Mouse (Mus musculus): Measurements from ENCODE around the gene Rin3. TPM values are rescaled to one million over a fixed set of nuclear protein-coding genes. Genes with fewer than 3 reads are reported as not detected.
"Not testable (repeated sequence)": the region's sequence is repeated elsewhere in the genome, so short reads cannot be mapped to it uniquely, and the experiment has no call there.

Rin3 gene
- polyA plus RNA-seq, 1 experiment from 2014 or later = 4.2 TPM

GRCm38 (mm10) chr12:102261933-102262396, 20.9 kb upstream of the Rin3 start:
- H3K4me1 ChIP-seq = peaks cover 17% of the 10 kb centered on the region
- peak overlapping the region; percentile 42 for H3K27ac ChIP-seq
- WGBS = 37% methylated on average over 8 of the region's 8 CpGs
- no peak for DNase-seq (ENCODE audit: low spot score)
- H3K36me3 ChIP-seq = no peaks in the 10 kb centered on the region
- H3K27me3 ChIP-seq (ENCODE audit: low read depth, poor library complexity, severe bottlenecking) = no peaks in the 10 kb centered on the region
- H3K9me3 ChIP-seq (replicated peaks) = no peaks in the 10 kb centered on the region
- no peak overlapping the region for H3K4me3 ChIP-seq

DNA sequence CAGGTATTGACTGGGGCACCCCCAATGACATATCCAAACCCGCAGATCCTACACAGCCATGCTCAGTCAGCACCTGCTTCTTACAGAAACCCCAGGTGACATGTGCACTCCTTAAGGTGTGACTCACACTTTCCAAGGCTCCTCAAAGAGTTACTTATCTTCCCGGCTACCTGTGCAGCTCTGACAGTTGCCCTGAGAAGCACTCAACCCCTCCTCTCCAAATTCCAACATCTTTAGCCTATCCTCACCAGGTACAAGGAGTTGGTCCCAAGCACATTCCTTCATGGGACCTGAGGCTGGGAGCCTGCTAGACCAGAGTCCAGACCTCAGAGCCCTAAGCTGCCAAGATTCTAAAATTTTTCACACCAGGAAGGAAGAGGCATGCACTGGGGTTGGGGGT, 20.0 kb upstream of the Rin3 start:
- no peak overlapping the region for H3K27ac ChIP-seq
- no peak for DNase-seq (ENCODE audit: low spot score)
- 85% methylated on average over 2 of the region's 2 CpGs for WGBS
- no peaks in the 10 kb centered on the region for H3K27me3 ChIP-seq (ENCODE audit: low read depth, poor library complexity, severe bottlenecking)
- no peaks in the 10 kb centered on the region for H3K9me3 ChIP-seq (replicated peaks)
- no peak overlapping the region for H3K4me3 ChIP-seq
- peaks cover 17% of the 10 kb centered on the region for H3K4me1 ChIP-seq
- H3K36me3 ChIP-seq = no peaks in the 10 kb centered on the region

DNA sequence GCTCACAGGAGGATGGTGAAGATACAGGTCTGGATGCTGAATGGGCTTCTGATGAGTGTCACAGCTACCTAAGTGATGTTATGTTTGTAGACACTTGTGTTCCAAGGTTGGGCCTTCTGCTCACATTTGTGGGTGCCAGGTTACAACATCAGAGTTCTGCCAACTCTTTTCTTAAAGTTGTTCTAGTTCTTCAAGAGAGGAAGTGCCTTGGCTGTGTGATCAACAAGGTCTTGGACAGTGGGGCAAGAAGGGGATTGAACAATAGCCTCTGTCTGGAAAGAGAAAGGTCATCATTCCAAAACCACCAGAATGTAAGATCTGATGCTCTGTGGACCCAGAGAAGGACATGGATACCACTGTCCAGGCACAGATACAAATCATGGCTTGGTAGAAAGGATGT, 19.6 kb upstream of the Rin3 start:
- Histone ChIP-seq H3K27ac (no peak overlapping the region), H3K4me1 (peaks cover 17% of the 10 kb centered on the region), H3K4me3 (no peak overlapping the region), H3K9me3 (replicated peaks) (no peaks in the 10 kb centered on the region), H3K27me3 (ENCODE audit: low read depth, poor library complexity, severe bottlenecking) (no peaks in the 10 kb centered on the region), H3K36me3 (no peaks in the 10 kb centered on the region)
- DNase-seq (ENCODE audit: low spot score) = no peak

- 87% methylated on average over 8 of the region's 8 CpGs for whole genome bisulfite sequencing
- H3K27me3 ChIP-seq (ENCODE audit: low read depth, poor library complexity, severe bottlenecking) = no peaks in the 10 kb centered on the region
- H3K4me1 ChIP-seq = peaks cover 13% of the 10 kb centered on the region
- DNase-seq (ENCODE audit: low spot score) = no peak
- H3K36me3 ChIP-seq = no peaks in the 10 kb centered on the region
- H3K27ac ChIP-seq = no peak overlapping the region
- no peak overlapping the region for H3K4me3 ChIP-seq
- no peaks in the 10 kb centered on the region for H3K9me3 ChIP-seq (replicated peaks)
These were observed 16.4 kb upstream of the Rin3 start for GRCm38 (mm10) chr12:102266433-102266832.

- WGBS = 26% methylated on average over 2 of the region's 2 CpGs
- no peak for DNase-seq (ENCODE audit: low spot score)
- Histone ChIP-seq H3K27me3 (ENCODE audit: low read depth, poor library complexity, severe bottlenecking) (no peaks in the 10 kb centered on the region), H3K4me1 (no peaks in the 10 kb centered on the region), H3K27ac (no peak overlapping the region), H3K36me3 (no peaks in the 10 kb centered on the region), H3K9me3 (replicated peaks) (no peaks in the 10 kb centered on the region), H3K4me3 (no peak overlapping the region)
These were observed 13.7 kb upstream of the Rin3 start for GRCm38 (mm10) chr12:102269144-102269543.

GRCm38 (mm10) chr12:102270776-102271405, 12.0 kb upstream of the Rin3 start:
- Histone ChIP-seq H3K36me3 (no peaks in the 10 kb centered on the region), H3K27ac (no peak overlapping the region), H3K9me3 (replicated peaks) (no peaks in the 10 kb centered on the region), H3K4me1 (no peaks in the 10 kb centered on the region), H3K27me3 (ENCODE audit: low read depth, poor library complexity, severe bottlenecking) (no peaks in the 10 kb centered on the region), H3K4me3 (no peak overlapping the region)
- WGBS = 84% methylated on average over 6 of the region's 6 CpGs
- no peak for DNase-seq (ENCODE audit: low spot score)

DNA sequence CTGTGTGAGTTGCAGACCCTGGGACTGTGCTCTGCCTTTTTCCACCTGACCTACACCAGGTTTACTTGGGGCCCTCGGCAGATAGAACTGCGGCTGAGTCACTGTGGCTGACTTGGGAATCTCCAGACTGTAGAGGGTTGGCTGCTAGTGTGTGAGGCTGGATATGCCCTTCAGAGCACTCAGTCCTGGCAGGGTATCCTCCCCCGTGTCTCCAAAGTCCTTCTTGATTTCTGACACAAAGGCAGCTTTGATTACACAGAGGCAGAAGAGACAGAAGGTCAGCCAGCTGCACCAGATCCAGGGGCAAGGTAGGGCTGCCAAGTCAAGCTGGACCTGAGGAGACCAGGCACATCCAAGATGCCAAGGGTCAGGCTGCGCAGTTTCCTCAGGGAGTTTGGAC, 11.4 kb upstream of the Rin3 start:
- no peaks in the 10 kb centered on the region for H3K36me3 ChIP-seq
- H3K4me1 ChIP-seq = no peaks in the 10 kb centered on the region
- WGBS = 81% methylated on average over 4 of the region's 4 CpGs
- no peaks in the 10 kb centered on the region for H3K27me3 ChIP-seq (ENCODE audit: low read depth, poor library complexity, severe bottlenecking)
- H3K4me3 ChIP-seq = no peak overlapping the region
- H3K27ac ChIP-seq = no peak overlapping the region
- no peak for DNase-seq (ENCODE audit: low spot score)
- no peaks in the 10 kb centered on the region for H3K9me3 ChIP-seq (replicated peaks)

DNA sequence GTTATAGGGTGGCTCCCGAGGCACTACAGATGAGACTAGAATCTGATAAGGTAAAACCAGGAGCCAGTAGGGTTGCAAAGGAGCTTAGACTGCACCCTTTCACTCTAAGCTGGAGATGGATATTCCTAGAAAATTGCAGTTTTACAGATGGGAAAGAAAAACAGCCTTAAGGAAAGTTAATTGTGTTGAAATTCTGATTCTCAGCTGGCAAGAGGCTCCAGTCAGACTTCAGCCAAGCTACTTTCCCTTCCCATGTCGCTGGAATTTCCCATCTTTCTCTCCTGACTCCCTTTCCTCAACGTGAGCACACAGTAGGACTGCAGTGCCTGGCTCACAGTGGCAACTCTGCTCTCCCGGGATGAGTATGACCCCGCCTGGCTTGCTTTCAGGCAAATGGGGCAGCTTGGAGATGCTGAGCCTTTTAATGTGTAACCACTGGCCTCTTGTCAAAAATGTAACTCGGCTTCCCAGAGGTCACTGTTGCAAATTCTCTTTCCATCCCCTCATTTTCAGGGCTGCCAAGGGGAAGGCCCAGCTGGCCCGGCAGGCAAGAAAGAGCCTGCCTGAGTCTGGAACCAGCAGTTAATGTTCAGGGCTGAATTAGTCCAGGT, 6.9 kb upstream of the Rin3 start:
- no peak for DNase-seq (ENCODE audit: low spot score)
- no peaks in the 10 kb centered on the region for H3K9me3 ChIP-seq (replicated peaks)
- WGBS = 68% methylated on average over 7 of the region's 7 CpGs

DNA sequence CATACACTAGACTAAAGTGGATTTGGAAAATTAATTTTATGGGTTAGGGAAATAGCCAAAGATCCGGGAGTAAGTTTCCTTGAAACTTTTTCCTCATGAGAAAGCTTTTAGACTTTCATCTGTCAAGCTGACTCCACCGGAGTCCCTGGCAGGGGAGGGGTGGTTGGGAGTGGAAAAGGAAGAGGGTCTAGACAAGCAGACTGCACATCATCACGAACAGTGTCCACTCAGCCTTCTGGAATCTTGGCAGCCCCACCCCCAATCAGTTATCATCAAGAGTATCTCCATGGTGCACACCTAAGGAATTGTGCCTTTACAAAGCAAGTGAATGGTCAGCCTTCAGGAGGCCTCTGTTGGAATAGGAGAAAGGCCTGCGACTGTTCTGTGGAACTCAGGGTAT, 2.6 kb upstream of the Rin3 start:
- peaks cover 35% of the 10 kb centered on the region for H3K27me3 ChIP-seq (ENCODE audit: low read depth, poor library complexity, severe bottlenecking)
- H3K36me3 ChIP-seq; H3K27ac ChIP-seq; H3K4me3 ChIP-seq; H3K9me3 ChIP-seq (replicated peaks); DNase-seq (ENCODE audit: low spot score): not testable (repeated sequence)
- 58% methylated on average over 4 of the region's 4 CpGs for WGBS
- H3K4me1 ChIP-seq = peaks cover 16% of the 10 kb centered on the region

More for the DNA sequence above, 6.9 kb upstream of the Rin3 start:
- Histone ChIP-seq H3K4me3 (no peak overlapping the region), H3K27me3 (ENCODE audit: low read depth, poor library complexity, severe bottlenecking) (no peaks in the 10 kb centered on the region), H3K27ac (no peak overlapping the region), H3K36me3 (no peaks in the 10 kb centered on the region), H3K4me1 (no peaks in the 10 kb centered on the region)

- WGBS = 61% methylated on average over 7 of the region's 7 CpGs
- Histone ChIP-seq H3K27me3 (ENCODE audit: low read depth, poor library complexity, severe bottlenecking) (peaks cover 36% of the 10 kb centered on the region), H3K4me1 (peaks cover 16% of the 10 kb centered on the region), H3K36me3 (no peaks in the 10 kb centered on the region), H3K27ac (no peak overlapping the region), H3K4me3 (no peak overlapping the region), H3K9me3 (replicated peaks) (no peaks in the 10 kb centered on the region; the same call in 1 of the 2 replicates)
- no peak for DNase-seq (ENCODE audit: low spot score)
These were observed 1.9 kb upstream of the Rin3 start for GRCm38 (mm10) chr12:102280867-102281503.

DNA sequence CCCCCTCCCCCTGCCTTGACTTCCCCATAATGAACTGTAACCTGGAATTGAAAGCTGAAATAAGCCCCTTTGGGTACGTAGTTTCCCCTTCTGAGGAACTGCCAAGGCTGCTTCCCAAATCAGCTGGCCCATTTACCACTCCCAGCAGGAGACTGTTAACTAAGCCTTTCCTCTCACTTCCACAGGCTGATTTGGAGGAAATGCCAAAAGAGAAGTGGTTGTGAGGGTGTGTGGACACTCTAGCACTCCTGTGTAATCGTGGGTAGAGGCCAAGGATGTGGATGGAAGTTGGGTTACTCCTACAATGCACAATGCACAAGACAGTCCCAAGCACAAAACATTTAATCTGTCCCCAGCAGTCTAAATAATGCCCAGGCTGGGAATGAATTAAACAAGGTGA, 722 bp upstream of the Rin3 start:
- no peak for DNase-seq (ENCODE audit: low spot score)
- no peaks in the 10 kb centered on the region for H3K36me3 ChIP-seq
- 71% methylated on average over 2 of the region's 2 CpGs for WGBS
- H3K4me1 ChIP-seq = peaks cover 16% of the 10 kb centered on the region
- H3K9me3 ChIP-seq (replicated peaks) = no peaks in the 10 kb centered on the region; the same call in 1 of the 2 replicates
- H3K27me3 ChIP-seq (ENCODE audit: low read depth, poor library complexity, severe bottlenecking) = peaks cover 36% of the 10 kb centered on the region
- H3K4me3 ChIP-seq = no peak overlapping the region
- no peak overlapping the region for H3K27ac ChIP-seq

GRCm38 (mm10) chr12:102283483-102284266, 827 bp downstream of the Rin3 start:
- Histone ChIP-seq H3K27me3 (ENCODE audit: low read depth, poor library complexity, severe bottlenecking) (peaks cover 36% of the 10 kb centered on the region), H3K4me3 (peak overlapping the region; percentile 73), H3K9me3 (replicated peaks) (no peaks in the 10 kb centered on the region; the same call in 1 of the 2 replicates), H3K36me3 (no peaks in the 10 kb centered on the region), H3K27ac (peak overlapping the region; percentile 87), H3K4me1 (peaks cover 16% of the 10 kb centered on the region)
- DNase-seq (ENCODE audit: low spot score) = peak; percentile 64
- 9% methylated on average over 22 of the region's 24 CpGs for WGBS

GRCm38 (mm10) chr12:102284267-102284610, 1.4 kb downstream of the Rin3 start:
- no peaks in the 10 kb centered on the region; the same call in 1 of the 2 replicates for H3K9me3 ChIP-seq (replicated peaks)
- peak overlapping the region; percentile 73 for H3K4me3 ChIP-seq
- 46% methylated on average over 9 of the region's 9 CpGs for WGBS

More at GRCm38 (mm10) chr12:102284267-102284610, 1.4 kb downstream of the Rin3 start:
- Histone ChIP-seq H3K27ac (no peak overlapping the region), H3K4me1 (peaks cover 16% of the 10 kb centered on the region), H3K27me3 (ENCODE audit: low read depth, poor library complexity, severe bottlenecking) (peaks cover 36% of the 10 kb centered on the region), H3K36me3 (no peaks in the 10 kb centered on the region)
- no peak for DNase-seq (ENCODE audit: low spot score)
